Mouse (Mus musculus) kidney, embryonic 16.5 days (tissue): ENCODE measurements around the gene Ttll8. TPM values are rescaled to one million over a fixed set of nuclear protein-coding genes. Genes with fewer than 3 reads are reported as not detected.

Experiments
- ATAC-seq: fragments of 200-750 bp; cut with Nextera tagmentation; 2 replicates; pipeline ENCODE4 v1.8.0; 2017; ENCODE audit warnings: moderate TSS enrichment; ENCODE audit not compliant: low FRiP score, low TSS enrichment
- H3K27ac ChIP-seq: fragments of 300-500 bp; sonication (generic); 2 replicates; pipeline ENCODE4 v1.5.1; 2014; ENCODE audit warnings: low read length
- H3K27me3 ChIP-seq: fragments of 300-500 bp; sonication (generic); 2 replicates; pipeline ENCODE4 v1.6.1; 2014; ENCODE audit warnings: low read length, control low read depth, mixed read lengths; ENCODE audit not compliant: insufficient read depth
- H3K36me3 ChIP-seq: fragments of 300-500 bp; sonication (generic); 2 replicates; pipeline ENCODE4 v1.6.1; 2014; ENCODE audit warnings: low read length, control low read depth, mixed read lengths; ENCODE audit not compliant: insufficient read depth
- H3K4me1 ChIP-seq: fragments of 300-500 bp; sonication (generic); 2 replicates; pipeline ENCODE4 v1.6.1; 2014; ENCODE audit warnings: low read length, control low read depth, mixed read lengths; ENCODE audit not compliant: insufficient read depth
- H3K4me2 ChIP-seq: fragments of 300-500 bp; sonication (generic); replicated peaks from 2 replicates; pipeline ENCODE4 v1.6.1; 2014; ENCODE audit warnings: low read depth, low read length
- H3K4me3 ChIP-seq: fragments of 300-500 bp; sonication (generic); 2 replicates; pipeline ENCODE4 v1.5.1; 2014; ENCODE audit warnings: mild to moderate bottlenecking, low read length
- H3K9ac ChIP-seq: fragments of 300-500 bp; sonication (generic); replicated peaks from 2 replicates; pipeline ENCODE4 v1.6.1; 2014; ENCODE audit warnings: low read length
- H3K9me3 ChIP-seq: fragments of 300-500 bp; sonication (generic); 2 replicates; pipeline ENCODE4 v1.6.1; 2016; ENCODE audit warnings: low read length, control low read depth
- WGBS: fragments of 180-500 bp; shearing (Covaris S2); extraction: QIAGEN DNeasy Blood & Tissue Kit; methylation state at CpG from one replicate; pipeline ENCODE4 v1.1.7; 2014; 5-methylcytosine and 5-hydroxymethylcytosine counted together
- polyA plus RNA-seq: library from polyadenylated mRNA; unstranded; fragments of >200 nt; fragmentation: Nextera tagmentation; extraction: Ambion mirVana; gene quantifications from 2 replicates; pipeline ENCODE4 v1.2.1, GENCODE M21; 2015

The Ttll8 gene
- polyA plus RNA-seq, 1 experiment from 2014 or later, result not detected

- H3K4me3 ChIP-seq, result no peak overlapping the region
- H3K9me3 ChIP-seq, result no peaks in the 10 kb centered on the region
- H3K36me3 ChIP-seq, result no peaks in the 10 kb centered on the region
- no peaks in the 10 kb centered on the region for H3K27me3 ChIP-seq
- no peak overlapping the region for H3K9ac ChIP-seq
- 82% methylated on average over 10 of the region's 10 CpGs for WGBS
- H3K4me1 ChIP-seq, result no peaks in the 10 kb centered on the region
- no peak overlapping the region for H3K4me2 ChIP-seq
- no peak for ATAC-seq
- H3K27ac ChIP-seq, result no peak overlapping the region
Observed at GRCm38 (mm10) chr15:88932667-88933066, 21.6 kb downstream of the Ttll8 start.

- H3K27me3 ChIP-seq, result no peaks in the 10 kb centered on the region
- no peaks in the 10 kb centered on the region for H3K4me1 ChIP-seq
- no peak overlapping the region for H3K9ac ChIP-seq
- H3K27ac ChIP-seq, result no peak overlapping the region
- WGBS, result 57% methylated on average over 6 of the region's 6 CpGs
- no peaks in the 10 kb centered on the region for H3K36me3 ChIP-seq
- no peak for ATAC-seq
- no peak overlapping the region for H3K4me2 ChIP-seq
- no peak overlapping the region for H3K4me3 ChIP-seq
- H3K9me3 ChIP-seq, result no peaks in the 10 kb centered on the region
Observed at GRCm38 (mm10) chr15:88921992-88922310, 32.3 kb downstream of the Ttll8 start.

GRCm38 (mm10) chr15:88921131-88921991 is 32.9 kb downstream of the Ttll8 start:
- Histone ChIP-seq H3K4me3 (no peak overlapping the region), H3K9me3 (no peaks in the 10 kb centered on the region), H3K36me3 (no peaks in the 10 kb centered on the region), H3K4me1 (no peaks in the 10 kb centered on the region), H3K27ac (no peak overlapping the region), H3K9ac (no peak overlapping the region), H3K27me3 (no peaks in the 10 kb centered on the region), H3K4me2 (no peak overlapping the region)
- ATAC-seq, result peak; percentile 74; the same call in 1 of the 2 replicates
- WGBS, result 25% methylated on average over 12 of the region's 12 CpGs

DNA sequence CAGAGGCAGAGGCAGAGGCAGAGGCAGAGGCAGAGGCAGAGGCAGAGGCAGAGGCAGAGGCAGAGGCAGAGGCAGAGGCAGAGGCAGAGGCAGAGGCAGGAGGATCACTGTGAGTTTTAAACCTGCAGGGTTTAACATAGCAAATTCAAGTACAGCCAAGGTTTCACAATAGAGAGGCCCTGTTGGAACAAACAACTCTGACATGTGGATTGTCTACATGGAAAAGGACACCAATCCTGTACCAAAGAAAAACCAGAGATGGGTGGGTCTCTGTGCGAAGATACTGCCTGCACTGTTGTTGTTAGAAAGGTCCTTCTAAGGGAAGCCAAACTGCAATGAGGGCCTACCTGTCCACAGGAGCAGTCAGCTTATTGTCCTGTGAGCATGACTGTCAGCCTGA is 34.2 kb downstream of the Ttll8 start:
- Histone ChIP-seq H3K4me2 (no peak overlapping the region), H3K36me3 (no peaks in the 10 kb centered on the region), H3K27ac (no peak overlapping the region), H3K27me3 (no peaks in the 10 kb centered on the region), H3K9me3 (no peaks in the 10 kb centered on the region), H3K9ac (no peak overlapping the region), H3K4me3 (no peak overlapping the region), H3K4me1 (no peaks in the 10 kb centered on the region)
- 71% methylated on average over 1 of the region's 1 CpGs for WGBS
- no peak for ATAC-seq

DNA sequence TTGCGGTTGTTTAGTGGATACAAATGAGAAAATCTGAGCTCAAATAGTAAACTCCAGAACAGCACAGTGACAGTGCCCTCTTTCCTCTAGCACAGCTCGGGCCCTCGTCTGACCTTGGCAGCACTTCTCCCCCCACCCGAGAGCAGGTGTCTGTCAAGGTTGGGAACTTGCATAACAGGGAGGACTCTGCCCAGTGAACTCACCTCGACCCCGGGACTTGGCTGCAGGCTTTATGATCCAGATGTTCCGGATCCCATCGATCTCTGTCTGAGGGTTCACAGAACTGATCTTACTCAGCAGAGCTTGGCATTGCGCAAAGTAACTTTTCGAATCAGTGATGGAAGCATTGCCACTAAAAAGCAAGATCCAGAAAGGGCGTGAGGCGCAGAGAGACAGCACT is 34.9 kb downstream of the Ttll8 start:
- Histone ChIP-seq H3K36me3 (no peaks in the 10 kb centered on the region), H3K4me1 (no peaks in the 10 kb centered on the region), H3K27me3 (no peaks in the 10 kb centered on the region), H3K4me2 (no peak overlapping the region), H3K9ac (no peak overlapping the region), H3K27ac (no peak overlapping the region), H3K9me3 (no peaks in the 10 kb centered on the region), H3K4me3 (no peak overlapping the region)
- 52% methylated on average over 12 of the region's 12 CpGs for WGBS
- no peak for ATAC-seq

GRCm38 (mm10) chr15:88917126-88917525 is 37.1 kb downstream of the Ttll8 start:
- Histone ChIP-seq H3K9ac (no peak overlapping the region), H3K4me2 (no peak overlapping the region), H3K27ac (no peak overlapping the region), H3K9me3 (no peaks in the 10 kb centered on the region), H3K4me1 (no peaks in the 10 kb centered on the region), H3K4me3 (no peak overlapping the region), H3K27me3 (no peaks in the 10 kb centered on the region), H3K36me3 (no peaks in the 10 kb centered on the region)
- 95% methylated on average over 8 of the region's 8 CpGs for WGBS
- ATAC-seq, result no peak

DNA sequence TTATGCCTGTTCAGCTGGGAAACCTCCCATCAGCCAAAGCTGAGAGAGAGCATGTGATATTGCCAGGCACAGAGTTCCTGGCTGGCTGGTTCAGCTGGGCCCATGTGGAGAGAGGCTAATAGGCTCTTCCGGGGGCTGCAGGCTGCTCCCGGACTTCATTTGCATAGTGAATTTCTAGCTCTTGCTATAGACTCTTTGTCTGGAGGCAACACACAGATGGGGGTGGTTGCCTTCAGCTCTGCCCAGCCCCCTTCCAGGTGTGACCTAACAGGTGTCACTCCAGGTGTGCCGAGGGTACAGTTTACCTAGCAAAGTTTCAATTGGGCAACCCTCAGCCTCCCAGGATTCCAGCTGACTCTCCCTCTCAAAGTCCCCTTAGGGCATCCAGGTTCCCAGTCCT is 37.9 kb downstream of the Ttll8 start:
- no peak overlapping the region for H3K4me3 ChIP-seq
- H3K9me3 ChIP-seq, result no peaks in the 10 kb centered on the region
- no peak overlapping the region for H3K4me2 ChIP-seq
- H3K9ac ChIP-seq, result no peak overlapping the region
- no peaks in the 10 kb centered on the region for H3K27me3 ChIP-seq
- H3K4me1 ChIP-seq, result no peaks in the 10 kb centered on the region
- H3K27ac ChIP-seq, result no peak overlapping the region
- ATAC-seq, result no peak
- no peaks in the 10 kb centered on the region for H3K36me3 ChIP-seq
- WGBS, result 36% methylated on average over 3 of the region's 3 CpGs

- no peak for ATAC-seq
- no peaks in the 10 kb centered on the region for H3K9me3 ChIP-seq
- no peak overlapping the region for H3K4me2 ChIP-seq
- WGBS, result 93% methylated on average over 7 of the region's 7 CpGs
- no peak overlapping the region for H3K27ac ChIP-seq
- no peak overlapping the region for H3K4me3 ChIP-seq
- no peaks in the 10 kb centered on the region for H3K4me1 ChIP-seq
- H3K36me3 ChIP-seq, result no peaks in the 10 kb centered on the region
- H3K9ac ChIP-seq, result no peak overlapping the region
- H3K27me3 ChIP-seq, result no peaks in the 10 kb centered on the region
Observed at GRCm38 (mm10) chr15:88915046-88915445, 39.2 kb downstream of the Ttll8 start.

GRCm38 (mm10) chr15:88906347-88906746 is 47.9 kb downstream of the Ttll8 start:
- Histone ChIP-seq H3K9ac (no peak overlapping the region), H3K36me3 (no peaks in the 10 kb centered on the region), H3K4me1 (no peaks in the 10 kb centered on the region), H3K27me3 (no peaks in the 10 kb centered on the region), H3K27ac (no peak overlapping the region), H3K4me3 (no peak overlapping the region), H3K9me3 (no peaks in the 10 kb centered on the region), H3K4me2 (no peak overlapping the region)
- no peak for ATAC-seq
- 77% methylated on average over 4 of the region's 4 CpGs for WGBS

DNA sequence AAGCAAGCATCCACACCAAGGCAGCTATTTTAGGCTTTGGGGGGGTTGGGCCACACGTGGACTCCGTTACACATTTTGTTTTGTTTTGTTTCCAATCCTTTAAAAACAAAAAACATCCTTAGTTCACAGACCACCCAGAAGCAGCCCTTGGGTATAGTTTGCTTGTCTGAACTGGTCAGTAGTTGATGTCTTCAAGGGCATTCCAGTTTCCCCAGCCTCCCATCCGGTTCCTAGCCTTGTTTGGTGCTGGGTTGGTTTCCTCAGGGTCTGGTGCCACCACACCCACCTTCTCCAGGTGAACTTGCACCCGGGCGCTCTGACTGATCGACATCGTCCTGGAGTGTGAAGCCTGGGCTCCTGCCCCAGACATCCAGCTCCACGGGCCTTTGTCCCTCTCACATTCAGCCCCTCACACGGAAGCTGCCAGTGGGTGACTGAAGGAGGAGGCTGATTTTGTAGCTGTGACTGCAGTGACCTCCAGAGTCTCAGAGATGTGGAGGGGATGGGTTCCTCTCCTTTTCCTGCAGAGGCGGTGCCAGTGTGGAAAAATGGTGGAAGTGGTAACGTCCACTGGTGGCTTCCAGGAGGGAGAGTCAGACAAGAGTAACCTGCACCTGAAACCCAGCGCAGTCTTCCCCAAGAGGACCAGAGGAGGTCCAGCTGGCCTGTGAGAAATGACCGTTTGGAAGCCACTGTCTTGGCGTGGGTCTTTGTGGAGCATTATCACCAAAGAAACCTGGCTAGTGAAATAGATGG is 50.0 kb downstream of the Ttll8 start:
- no peaks in the 10 kb centered on the region for H3K4me1 ChIP-seq
- H3K36me3 ChIP-seq, result no peaks in the 10 kb centered on the region
- no peak overlapping the region for H3K4me3 ChIP-seq
- no peak overlapping the region for H3K4me2 ChIP-seq
- WGBS, result 86% methylated on average over 14 of the region's 14 CpGs
- no peaks in the 10 kb centered on the region for H3K9me3 ChIP-seq
- no peak for ATAC-seq
- H3K27me3 ChIP-seq, result no peaks in the 10 kb centered on the region
- H3K27ac ChIP-seq, result no peak overlapping the region
- no peak overlapping the region for H3K9ac ChIP-seq
